Mouse (Mus musculus): ENCODE data around the gene Foxf2. TPM values are rescaled to one million over a fixed set of nuclear protein-coding genes. Genes with fewer than 3 reads are reported as not detected.

Foxf2 gene
- polyA plus RNA-seq, 1 experiment: 4.5 TPM

- no peak for TF ChIP-seq MYOG (IDR thresholded peaks at IDR 0.05; ENCODE audit: control insufficient read depth in 1 of 3, insufficient read depth in 1 of 3, insufficient read length in 2 of 3, low read depth in 2 of 3)
- Histone ChIP-seq H3K27me3 (ENCODE audit: control insufficient read depth, insufficient read depth, insufficient read length) (no peaks in the 10 kb centered on the region), H3ac (ENCODE audit: control insufficient read depth, insufficient read length) (no peak overlapping the region), H3K36me3 (ENCODE audit: control insufficient read depth, insufficient read depth) (no peaks in the 10 kb centered on the region), H3K79me2 (ENCODE audit: control insufficient read depth, insufficient read depth) (no peaks in the 10 kb centered on the region), H3K4me3 (no peak overlapping the region), H3K4me2 (ENCODE audit: low read depth) (no peak overlapping the region)
These were observed 5.7 kb upstream of the Foxf2 start for GRCm38 (mm10) chr13:31619826-31620498.

- no peak overlapping the region for H3K4me3 ChIP-seq
These were observed 5.1 kb upstream of the Foxf2 start for GRCm38 (mm10) chr13:31620499-31620847.

GRCm38 (mm10) chr13:31620937-31621336 is 4.7 kb upstream of the Foxf2 start:
- TF ChIP-seq TCF3 (IDR thresholded peaks at IDR 0.05; ENCODE audit: insufficient read length, low read depth): no peak
- no peak for TF ChIP-seq MYOG (IDR thresholded peaks at IDR 0.05; ENCODE audit: control insufficient read depth in 1 of 3, insufficient read depth in 1 of 3, insufficient read length in 2 of 3, low read depth in 2 of 3)
- TF ChIP-seq POLR2AphosphoS2 (IDR thresholded peaks at IDR 0.05; ENCODE audit: insufficient read length, low read depth): no peak
- no peak for TF ChIP-seq MYOD1 (IDR thresholded peaks at IDR 0.05; ENCODE audit: control insufficient read depth in 1 of 3, insufficient read length in 2 of 3, low read depth in 2 of 3)
- no peak for TF ChIP-seq REST (IDR thresholded peaks at IDR 0.05; ENCODE audit: insufficient read depth, insufficient read length)
- no peak for TF ChIP-seq CEBPB (IDR thresholded peaks at IDR 0.05; ENCODE audit: insufficient read depth, poor library complexity, severe bottlenecking)
- TF ChIP-seq MAX (IDR thresholded peaks at IDR 0.05; ENCODE audit: low read depth): no peak
- no peak for TF ChIP-seq USF1 (IDR thresholded peaks at IDR 0.05; ENCODE audit: low read depth)
- TF ChIP-seq SRF (IDR thresholded peaks at IDR 0.05; ENCODE audit: control insufficient read depth, insufficient read length, low read depth): no peak
- TF ChIP-seq E2F4 (IDR thresholded peaks at IDR 0.05; ENCODE audit: insufficient read depth): no peak
- TF ChIP-seq POLR2A (IDR thresholded peaks at IDR 0.05; ENCODE audit: insufficient read length, low read depth): no peak
- TF ChIP-seq TCF12 (IDR thresholded peaks at IDR 0.05; ENCODE audit: insufficient read depth, poor library complexity, severe bottlenecking): no peak
- H3K27me3 ChIP-seq (ENCODE audit: control insufficient read depth, insufficient read depth, insufficient read length): no peaks in the 10 kb centered on the region
- no peak overlapping the region for H3K4me3 ChIP-seq
- H3K4me2 ChIP-seq (ENCODE audit: low read depth): no peak overlapping the region
- no peaks in the 10 kb centered on the region for H3K36me3 ChIP-seq (ENCODE audit: control insufficient read depth, insufficient read depth)
- H3K79me2 ChIP-seq (ENCODE audit: control insufficient read depth, insufficient read depth): no peaks in the 10 kb centered on the region
- no peak overlapping the region for H3ac ChIP-seq (ENCODE audit: control insufficient read depth, insufficient read length)

More at GRCm38 (mm10) chr13:31620499-31620847, 5.1 kb upstream of the Foxf2 start:
- Histone ChIP-seq H3K36me3 (ENCODE audit: control insufficient read depth, insufficient read depth) (no peaks in the 10 kb centered on the region), H3K27me3 (ENCODE audit: control insufficient read depth, insufficient read depth, insufficient read length) (no peaks in the 10 kb centered on the region), H3ac (ENCODE audit: control insufficient read depth, insufficient read length) (no peak overlapping the region), H3K4me2 (ENCODE audit: low read depth) (no peak overlapping the region), H3K79me2 (ENCODE audit: control insufficient read depth, insufficient read depth) (no peaks in the 10 kb centered on the region)
- no peak for TF ChIP-seq USF1 (IDR thresholded peaks at IDR 0.05; ENCODE audit: low read depth)
- TF ChIP-seq CEBPB (IDR thresholded peaks at IDR 0.05; ENCODE audit: insufficient read depth, poor library complexity, severe bottlenecking): no peak
- no peak for TF ChIP-seq POLR2AphosphoS2 (IDR thresholded peaks at IDR 0.05; ENCODE audit: insufficient read length, low read depth)
- no peak for TF ChIP-seq REST (IDR thresholded peaks at IDR 0.05; ENCODE audit: insufficient read depth, insufficient read length)
- TF ChIP-seq TCF12 (IDR thresholded peaks at IDR 0.05; ENCODE audit: insufficient read depth, poor library complexity, severe bottlenecking): no peak
- no peak for TF ChIP-seq MYOG (IDR thresholded peaks at IDR 0.05; ENCODE audit: control insufficient read depth in 1 of 3, insufficient read depth in 1 of 3, insufficient read length in 2 of 3, low read depth in 2 of 3)
- TF ChIP-seq E2F4 (IDR thresholded peaks at IDR 0.05; ENCODE audit: insufficient read depth): no peak
- no peak for TF ChIP-seq SRF (IDR thresholded peaks at IDR 0.05; ENCODE audit: control insufficient read depth, insufficient read length, low read depth)
- TF ChIP-seq TCF3 (IDR thresholded peaks at IDR 0.05; ENCODE audit: insufficient read length, low read depth): no peak
- TF ChIP-seq MYOD1 (IDR thresholded peaks at IDR 0.05; ENCODE audit: control insufficient read depth in 1 of 3, insufficient read length in 2 of 3, low read depth in 2 of 3): no peak
- TF ChIP-seq MAX (IDR thresholded peaks at IDR 0.05; ENCODE audit: low read depth): no peak
- TF ChIP-seq POLR2A (IDR thresholded peaks at IDR 0.05; ENCODE audit: insufficient read length, low read depth): no peak

DNA sequence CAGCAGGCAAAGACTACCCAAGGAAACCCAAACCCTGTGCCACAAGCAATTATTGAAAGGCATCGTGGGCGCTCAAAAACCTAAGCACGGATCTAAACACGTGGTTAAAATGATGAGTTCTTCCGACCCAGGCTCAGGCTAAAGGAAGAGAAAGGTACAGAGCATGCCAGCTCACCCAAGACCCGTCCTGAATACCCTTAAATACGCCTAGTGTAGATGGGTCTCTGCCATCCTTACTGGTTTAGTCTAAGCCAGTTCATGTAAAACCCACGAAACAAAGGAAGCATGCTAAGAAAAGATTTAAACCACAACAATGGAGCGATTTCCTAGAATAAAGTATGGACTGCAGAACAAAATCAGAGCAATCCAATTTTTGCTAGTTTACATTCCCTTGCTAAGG is 3.9 kb upstream of the Foxf2 start:
- no peak overlapping the region for H3ac ChIP-seq (ENCODE audit: control insufficient read depth, insufficient read length)
- TF ChIP-seq POLR2AphosphoS2 (IDR thresholded peaks at IDR 0.05; ENCODE audit: insufficient read length, low read depth) (no peak), MYOD1 (IDR thresholded peaks at IDR 0.05; ENCODE audit: control insufficient read depth in 1 of 3, insufficient read length in 2 of 3, low read depth in 2 of 3) (no peak), E2F4 (IDR thresholded peaks at IDR 0.05; ENCODE audit: insufficient read depth) (no peak), TCF12 (IDR thresholded peaks at IDR 0.05; ENCODE audit: insufficient read depth, poor library complexity, severe bottlenecking) (no peak), TCF3 (IDR thresholded peaks at IDR 0.05; ENCODE audit: insufficient read length, low read depth) (no peak), MYOG (IDR thresholded peaks at IDR 0.05; ENCODE audit: control insufficient read depth in 1 of 3, insufficient read depth in 1 of 3, insufficient read length in 2 of 3, low read depth in 2 of 3) (no peak)
- H3K36me3 ChIP-seq (ENCODE audit: control insufficient read depth, insufficient read depth): no peaks in the 10 kb centered on the region
- H3K4me3 ChIP-seq: no peak overlapping the region
- H3K27me3 ChIP-seq (ENCODE audit: control insufficient read depth, insufficient read depth, insufficient read length): no peaks in the 10 kb centered on the region
- H3K79me2 ChIP-seq (ENCODE audit: control insufficient read depth, insufficient read depth): no peaks in the 10 kb centered on the region
- no peak overlapping the region for H3K4me2 ChIP-seq (ENCODE audit: low read depth)

DNA sequence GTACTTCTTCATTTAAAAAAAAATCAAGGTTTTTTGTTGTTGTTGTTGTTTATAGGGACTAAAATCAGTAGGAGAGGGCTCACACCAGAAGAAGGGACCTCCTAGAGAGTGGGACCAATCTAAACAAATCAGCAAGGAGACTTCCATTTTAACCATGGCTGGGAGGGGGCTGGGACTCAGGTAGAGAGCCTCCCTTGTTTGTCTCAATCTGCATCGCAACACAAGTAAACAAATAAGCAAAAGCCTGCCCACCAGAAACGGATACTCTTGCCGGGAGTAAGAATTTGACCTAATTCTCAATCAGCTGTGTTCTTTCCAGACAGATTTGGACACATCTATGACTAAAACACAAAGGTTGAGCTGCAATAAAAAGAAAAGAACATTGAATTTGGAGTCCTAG is 3.2 kb upstream of the Foxf2 start:
- Histone ChIP-seq H3K4me2 (ENCODE audit: low read depth) (no peak overlapping the region), H3K27me3 (ENCODE audit: control insufficient read depth, insufficient read depth, insufficient read length) (no peaks in the 10 kb centered on the region), H3K79me2 (ENCODE audit: control insufficient read depth, insufficient read depth) (peaks cover 4% of the 10 kb centered on the region), H3ac (ENCODE audit: control insufficient read depth, insufficient read length) (no peak overlapping the region), H3K4me3 (no peak overlapping the region), H3K36me3 (ENCODE audit: control insufficient read depth, insufficient read depth) (no peaks in the 10 kb centered on the region)
- no peak for TF ChIP-seq POLR2AphosphoS2 (IDR thresholded peaks at IDR 0.05; ENCODE audit: insufficient read length, low read depth)
- TF ChIP-seq TCF3 (IDR thresholded peaks at IDR 0.05; ENCODE audit: insufficient read length, low read depth): no peak
- no peak for TF ChIP-seq E2F4 (IDR thresholded peaks at IDR 0.05; ENCODE audit: insufficient read depth)
- no peak for TF ChIP-seq MYOD1 (IDR thresholded peaks at IDR 0.05; ENCODE audit: control insufficient read depth in 1 of 3, insufficient read length in 2 of 3, low read depth in 2 of 3)
- no peak for TF ChIP-seq MYOG (IDR thresholded peaks at IDR 0.05; ENCODE audit: control insufficient read depth in 1 of 3, insufficient read depth in 1 of 3, insufficient read length in 2 of 3, low read depth in 2 of 3)
- no peak for TF ChIP-seq SRF (IDR thresholded peaks at IDR 0.05; ENCODE audit: control insufficient read depth, insufficient read length, low read depth)
- no peak for TF ChIP-seq USF1 (IDR thresholded peaks at IDR 0.05; ENCODE audit: low read depth)
- TF ChIP-seq REST (IDR thresholded peaks at IDR 0.05; ENCODE audit: insufficient read depth, insufficient read length): no peak
- no peak for TF ChIP-seq MAX (IDR thresholded peaks at IDR 0.05; ENCODE audit: low read depth)
- no peak for TF ChIP-seq POLR2A (IDR thresholded peaks at IDR 0.05; ENCODE audit: insufficient read length, low read depth)
- no peak for TF ChIP-seq CEBPB (IDR thresholded peaks at IDR 0.05; ENCODE audit: insufficient read depth, poor library complexity, severe bottlenecking)
- TF ChIP-seq TCF12 (IDR thresholded peaks at IDR 0.05; ENCODE audit: insufficient read depth, poor library complexity, severe bottlenecking): no peak

All from myocyte (in vitro differentiated cells).